Mouse (Mus musculus) CD4-positive, CD25-positive, alpha-beta regulatory T cell, adult 2 months (primary cell): ENCODE data around the gene Pirb.
"Not testable (repeated sequence)": the region's sequence is repeated elsewhere in the genome, so short reads cannot be mapped to it uniquely, and the experiment has no call there.

Experiments used
- DNase-seq: peaks from one replicate; pipeline ENCODE4 v3.0.0-alpha.2; 2012; ENCODE audit warnings: low read depth, low spot score

Pirb gene

DNA sequence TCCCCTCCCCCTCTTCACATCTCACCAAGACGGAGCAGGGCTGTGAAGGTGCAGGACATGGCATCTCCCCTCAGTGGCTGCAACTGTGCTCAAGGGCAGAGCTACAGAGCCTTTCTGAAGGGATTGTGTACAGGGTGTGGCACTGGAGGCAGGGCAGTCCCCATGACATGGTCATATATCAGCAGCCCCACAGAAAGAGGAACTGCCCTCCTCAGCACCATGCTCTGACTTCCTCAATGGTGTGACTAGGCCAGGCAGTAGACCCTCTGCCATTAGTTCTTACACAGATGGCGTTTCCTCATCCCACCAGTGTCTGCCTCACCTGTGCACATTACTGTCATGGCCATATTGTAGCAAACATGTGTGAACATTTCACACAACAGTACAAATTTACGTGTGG is at the start of gene Pirb:
Gene Pirb, minus strand, starts transcription at position 124 of the 400 bp plus-strand sequence.
- not testable (repeated sequence) for DNase-seq

DNA sequence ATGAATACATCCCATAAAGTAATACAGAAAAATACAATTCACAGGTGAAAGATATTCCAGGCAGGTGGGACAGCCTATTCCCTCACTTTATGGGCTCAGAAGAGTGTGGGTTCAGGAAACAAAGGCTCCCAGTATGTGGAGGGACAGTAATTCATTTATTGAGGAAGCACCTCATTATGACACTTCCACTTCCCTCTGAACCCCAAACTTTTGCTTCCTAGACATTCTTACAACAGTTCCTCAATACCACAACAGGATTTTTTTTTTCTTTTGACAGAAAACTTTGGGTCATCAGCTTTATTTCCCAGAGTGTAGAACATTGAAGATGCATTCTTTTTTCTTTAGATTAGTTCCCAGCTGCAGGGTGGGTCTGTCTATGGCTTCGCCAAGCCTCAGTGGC is 12.5 kb upstream of the Pirb start:
- DNase-seq: not testable (repeated sequence)

DNA sequence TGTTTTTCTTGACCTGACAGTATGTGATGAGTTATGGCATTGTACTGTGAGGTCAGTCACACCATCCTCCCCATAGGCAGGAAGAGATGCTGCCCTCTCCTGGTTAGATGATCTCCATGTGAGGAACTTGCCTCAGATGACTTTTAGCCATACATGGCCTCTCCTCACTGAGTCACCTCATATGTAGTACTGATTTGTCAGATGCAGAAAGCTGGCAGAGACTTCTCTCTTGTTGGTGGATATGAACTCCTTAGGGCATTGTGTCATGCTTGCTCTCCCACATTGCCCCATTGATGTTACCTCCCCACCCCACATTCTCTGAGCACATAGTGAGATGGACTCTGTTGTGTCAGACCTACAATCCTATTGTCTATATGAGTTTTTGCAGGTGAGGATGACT is 5.3 kb upstream of the Pirb start:
- DNase-seq: not testable (repeated sequence)

DNA sequence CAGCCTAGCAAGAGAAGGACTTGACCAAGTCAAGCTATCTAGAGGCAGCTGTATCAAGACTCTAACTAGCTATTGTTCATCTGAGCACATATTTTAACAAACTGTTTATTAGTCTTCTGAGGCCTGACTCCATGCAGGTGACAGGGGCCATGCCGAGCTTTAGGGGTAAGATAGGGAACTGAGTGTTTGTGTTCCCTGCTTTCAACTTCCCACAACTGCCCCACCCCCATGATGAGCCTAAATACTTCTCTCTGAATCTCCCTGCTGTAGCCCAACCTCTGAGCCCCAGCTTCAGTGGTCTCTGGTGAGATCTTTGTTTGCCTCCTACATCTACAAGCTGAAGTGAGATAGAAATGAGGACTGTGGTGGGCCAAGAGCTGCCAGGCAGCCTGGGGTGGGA is 4.9 kb downstream of the Pirb start:
- no peak for DNase-seq

DNA sequence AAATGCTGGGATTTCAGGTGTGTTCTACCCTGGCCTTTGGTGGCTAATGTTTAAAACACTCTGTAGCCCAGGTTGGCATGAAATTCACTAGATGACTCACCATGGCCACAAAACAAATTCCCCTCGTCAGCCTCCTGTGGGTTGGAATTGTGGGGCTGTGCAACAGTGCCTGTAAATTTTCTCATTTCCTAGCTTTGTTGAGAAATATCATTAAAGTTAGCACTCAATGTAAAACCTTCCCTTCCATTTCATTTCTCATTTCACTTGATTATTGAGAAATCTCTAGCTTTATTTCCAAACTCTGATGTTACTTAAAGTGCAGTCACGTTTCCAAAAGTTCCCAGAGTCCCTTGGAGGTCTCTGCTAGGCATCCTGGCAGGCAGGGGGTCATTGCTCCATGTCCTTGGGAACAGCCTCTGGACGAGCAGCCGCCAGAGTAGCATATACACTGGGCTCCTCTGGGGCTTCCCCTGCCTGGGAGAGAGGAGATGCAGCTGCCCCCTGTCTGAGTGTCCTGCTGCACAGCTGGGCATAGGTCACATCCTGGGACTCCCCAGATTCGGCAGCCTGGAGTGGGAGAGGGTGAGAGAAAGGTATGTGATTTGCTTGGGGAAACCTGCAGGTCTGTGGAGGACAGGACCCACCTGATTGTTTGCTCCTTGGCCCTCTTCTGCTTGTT is 7.8 kb downstream of the Pirb start:
- no peak for DNase-seq

DNA sequence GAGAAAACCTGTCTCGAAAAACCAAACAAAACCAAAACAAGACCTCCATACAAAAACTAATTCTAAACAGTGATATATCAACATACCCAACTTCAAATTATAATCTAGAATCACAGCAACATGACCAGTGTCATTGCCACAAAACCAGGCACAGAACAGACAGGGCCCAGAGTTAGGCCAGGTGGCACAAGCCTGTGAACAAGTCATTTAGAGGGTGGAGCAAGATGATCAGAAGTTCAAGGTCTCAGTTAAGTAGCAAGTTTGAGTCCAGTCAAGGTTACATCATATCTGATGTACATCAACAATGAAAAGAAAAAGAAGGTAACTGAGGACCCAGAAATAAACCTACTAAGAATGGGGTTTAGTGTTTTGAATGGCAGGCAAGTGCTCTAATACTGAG is 11.2 kb downstream of the Pirb start:
- no peak for DNase-seq

DNA sequence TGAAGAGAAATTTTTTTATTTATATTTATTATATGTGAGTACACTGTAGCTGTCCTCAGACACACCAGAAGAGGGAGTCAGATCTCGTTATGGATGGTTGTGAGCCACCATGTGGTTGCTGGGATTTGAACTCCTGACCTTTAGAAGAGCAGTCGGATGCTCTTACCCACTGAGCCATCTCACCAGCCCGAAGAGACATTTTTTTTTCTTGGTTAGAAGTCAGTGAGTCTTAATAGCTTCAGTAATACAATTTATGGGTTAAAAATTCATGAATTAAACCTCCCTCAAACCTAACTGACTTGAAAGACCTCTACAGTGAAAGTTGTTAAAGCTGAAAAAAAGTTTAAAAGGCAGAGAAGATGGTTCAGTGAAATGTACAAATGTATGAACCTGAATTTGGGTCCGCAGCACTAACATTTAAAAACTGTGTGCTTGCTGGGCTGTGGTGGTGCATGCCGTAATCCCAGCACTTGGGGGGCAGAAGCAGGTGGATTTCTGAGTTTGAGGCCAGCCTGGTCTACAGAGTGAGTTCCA is 11.7 kb downstream of the Pirb start:
- DNase-seq: not testable (repeated sequence)

DNA sequence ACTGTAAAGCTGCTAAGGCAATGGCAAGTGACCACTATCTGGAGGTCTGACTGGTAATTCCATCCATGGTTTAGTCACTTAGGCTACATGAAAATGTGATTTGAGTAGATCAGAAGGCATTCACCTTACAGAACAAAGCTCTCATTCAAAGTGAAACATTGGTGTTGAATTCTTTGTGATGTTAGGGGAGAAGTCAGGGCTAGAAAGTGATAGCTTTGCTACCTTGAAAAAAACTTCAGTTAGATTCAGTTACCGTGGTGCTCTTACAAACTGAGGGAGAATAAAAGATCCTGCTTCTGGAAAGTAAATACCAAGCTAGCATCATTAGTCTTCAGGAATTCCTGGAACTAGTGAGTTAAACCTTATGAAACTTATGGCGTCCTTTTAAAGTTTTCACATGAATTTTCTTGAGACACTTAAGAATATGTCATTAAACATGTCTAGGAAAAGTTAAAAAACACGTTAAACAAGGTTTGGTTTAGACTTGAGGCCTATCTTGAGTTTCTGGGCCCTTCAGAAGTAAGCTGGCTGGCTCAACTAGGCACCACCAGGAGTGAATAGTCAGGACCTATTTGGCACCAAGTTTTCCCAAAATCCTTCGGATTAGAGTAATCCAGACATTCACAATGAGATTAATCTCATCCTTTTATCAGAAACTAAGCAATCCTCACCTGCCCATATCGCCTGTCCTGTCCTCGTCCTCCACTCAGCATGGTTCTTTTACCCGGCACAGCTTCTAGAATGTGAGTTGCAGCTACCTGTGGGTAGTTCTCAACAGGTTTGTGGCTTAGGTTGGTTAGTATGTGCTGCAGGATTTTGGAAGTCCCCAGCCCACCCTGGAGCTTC is 12.4 kb downstream of the Pirb start:
- DNase-seq: no peak

DNA sequence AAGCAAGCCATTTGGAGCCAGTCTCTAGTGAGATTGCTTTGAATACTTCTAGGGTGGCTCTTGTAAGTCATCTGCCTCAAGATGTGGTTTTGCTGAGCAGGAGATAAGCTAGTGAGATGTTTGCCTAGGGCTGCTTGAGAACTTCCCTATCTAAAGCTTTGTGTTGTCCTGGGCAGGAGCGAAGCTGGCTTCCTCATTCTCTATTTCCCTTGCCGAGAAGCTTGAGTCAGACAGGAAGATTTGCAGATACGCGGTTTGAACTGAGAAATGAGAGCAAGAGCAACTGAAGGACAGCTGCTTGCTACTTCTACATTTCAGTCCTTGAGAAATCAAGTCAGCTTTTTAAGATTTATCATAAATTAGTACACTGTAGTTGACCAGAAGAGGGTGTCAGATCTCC is 13.2 kb downstream of the Pirb start:
- peak; percentile 33 for DNase-seq

DNA sequence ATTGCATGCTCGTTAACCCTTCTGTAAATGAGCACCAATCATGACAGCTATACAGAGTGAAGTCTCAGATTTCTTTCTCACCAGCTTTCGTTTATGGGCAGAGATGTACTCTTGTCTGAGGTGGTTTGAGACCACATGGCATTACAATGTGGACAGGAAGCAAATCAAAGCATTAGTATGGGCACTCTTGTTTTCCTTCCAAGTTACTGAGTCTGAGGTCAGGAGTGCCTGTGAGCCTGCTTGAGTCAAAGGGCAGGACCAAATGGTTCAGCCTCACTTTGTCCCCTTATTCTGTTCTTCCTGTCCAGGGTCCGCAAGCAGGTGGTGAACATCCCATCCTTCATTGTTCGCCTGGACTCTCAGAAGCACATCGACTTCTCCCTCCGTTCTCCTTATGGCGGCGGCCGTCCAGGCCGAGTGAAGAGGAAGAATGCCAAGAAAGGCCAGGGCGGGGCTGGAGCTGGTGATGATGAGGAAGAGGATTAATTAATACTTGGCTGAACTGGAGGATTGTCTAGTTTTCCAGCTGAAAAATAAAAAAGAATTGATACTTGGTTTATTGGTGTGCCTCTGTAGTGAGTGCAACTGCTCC is 13.8 kb downstream of the Pirb start:
- DNase-seq: no peak

DNA sequence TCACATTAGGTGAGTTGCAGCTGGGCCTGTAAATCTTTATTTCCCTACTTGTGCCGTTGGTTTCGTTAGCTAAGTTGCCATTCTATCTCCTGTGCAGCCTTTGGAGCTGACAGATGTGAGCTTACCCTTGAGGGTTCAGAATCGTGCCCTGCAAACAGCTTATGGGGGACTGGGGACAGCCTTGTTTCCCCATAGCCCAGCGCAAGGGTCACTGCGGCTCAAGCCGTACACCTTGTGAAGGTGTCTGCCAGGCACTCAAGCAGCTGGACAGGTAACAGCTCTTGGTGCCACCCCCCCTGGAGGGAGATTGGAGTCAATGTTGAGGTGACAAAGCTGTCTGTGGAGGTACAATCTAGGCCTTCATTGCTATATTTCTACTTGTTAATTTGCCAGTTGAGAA is 14.3 kb downstream of the Pirb start:
- peak; percentile 17 for DNase-seq

DNA sequence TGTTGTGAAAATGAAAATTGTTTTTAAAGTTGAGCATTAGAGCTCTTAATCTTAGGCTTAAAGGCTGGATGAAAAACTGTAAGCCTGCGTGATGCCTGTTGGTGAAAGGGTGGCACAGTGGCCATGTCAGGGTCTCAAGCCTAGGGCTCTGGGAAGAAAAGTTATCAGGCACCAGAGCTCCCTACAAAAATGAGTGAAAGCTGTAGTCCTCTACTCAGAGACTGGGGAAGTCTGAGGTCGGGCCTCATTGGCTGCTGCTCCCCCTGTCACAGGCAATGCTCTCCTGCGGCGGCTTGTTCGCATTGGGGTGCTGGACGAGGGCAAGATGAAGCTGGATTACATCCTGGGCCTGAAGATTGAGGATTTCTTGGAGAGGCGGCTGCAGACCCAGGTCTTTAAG is 14.7 kb downstream of the Pirb start:
- not testable (repeated sequence) for DNase-seq

DNA sequence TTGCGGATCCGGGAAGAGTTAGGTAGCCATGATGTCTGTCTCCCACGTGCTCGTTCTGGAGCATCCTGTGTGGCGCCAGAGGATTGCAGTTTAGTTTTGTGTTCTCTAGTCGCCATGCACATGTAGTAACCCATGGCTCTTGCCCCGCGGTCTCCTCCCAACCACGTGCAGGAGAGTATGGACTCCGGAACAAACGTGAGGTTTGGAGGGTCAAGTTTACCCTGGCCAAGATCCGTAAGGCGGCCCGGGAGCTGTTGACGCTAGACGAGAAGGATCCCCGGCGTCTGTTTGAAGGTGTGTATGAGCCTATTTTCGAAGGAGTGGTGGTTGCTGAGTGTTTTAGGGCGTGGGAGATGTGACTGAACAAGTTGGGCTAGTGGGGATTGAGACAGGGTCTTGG is 15.7 kb downstream of the Pirb start:
- DNase-seq: no peak

DNA sequence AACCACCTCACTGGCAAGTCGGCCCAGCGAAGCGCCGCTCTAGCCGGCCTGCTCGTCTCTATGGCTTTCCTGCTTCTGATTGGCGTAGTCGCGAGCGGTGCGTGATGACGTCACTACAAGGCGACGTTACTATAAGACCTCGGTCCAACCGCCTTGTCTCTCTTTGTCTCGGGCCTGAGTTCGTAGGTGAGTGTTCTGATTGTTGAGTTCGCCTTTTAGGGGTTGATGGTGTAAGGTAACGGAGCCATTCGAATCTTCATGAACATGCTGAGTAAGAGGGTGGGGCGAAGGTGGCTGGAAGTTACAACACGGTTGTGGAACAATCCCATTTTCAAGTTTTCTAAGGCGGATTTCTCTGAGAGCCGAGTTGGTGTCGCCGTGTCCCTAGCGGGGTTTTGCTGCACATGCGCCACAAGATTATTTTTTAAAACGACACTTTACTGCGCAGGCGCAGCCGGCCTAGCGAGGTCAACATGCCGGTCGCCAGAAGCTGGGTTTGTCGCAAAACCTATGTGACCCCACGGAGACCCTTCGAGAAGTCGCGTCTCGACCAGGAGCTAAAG is 16.2 kb downstream of the Pirb start, which contains the start of gene Rps9:
Gene Rps9, plus strand, starts transcription at position 115 of the 563 bp plus-strand sequence.
- DNase-seq: peak; percentile 99

DNA sequence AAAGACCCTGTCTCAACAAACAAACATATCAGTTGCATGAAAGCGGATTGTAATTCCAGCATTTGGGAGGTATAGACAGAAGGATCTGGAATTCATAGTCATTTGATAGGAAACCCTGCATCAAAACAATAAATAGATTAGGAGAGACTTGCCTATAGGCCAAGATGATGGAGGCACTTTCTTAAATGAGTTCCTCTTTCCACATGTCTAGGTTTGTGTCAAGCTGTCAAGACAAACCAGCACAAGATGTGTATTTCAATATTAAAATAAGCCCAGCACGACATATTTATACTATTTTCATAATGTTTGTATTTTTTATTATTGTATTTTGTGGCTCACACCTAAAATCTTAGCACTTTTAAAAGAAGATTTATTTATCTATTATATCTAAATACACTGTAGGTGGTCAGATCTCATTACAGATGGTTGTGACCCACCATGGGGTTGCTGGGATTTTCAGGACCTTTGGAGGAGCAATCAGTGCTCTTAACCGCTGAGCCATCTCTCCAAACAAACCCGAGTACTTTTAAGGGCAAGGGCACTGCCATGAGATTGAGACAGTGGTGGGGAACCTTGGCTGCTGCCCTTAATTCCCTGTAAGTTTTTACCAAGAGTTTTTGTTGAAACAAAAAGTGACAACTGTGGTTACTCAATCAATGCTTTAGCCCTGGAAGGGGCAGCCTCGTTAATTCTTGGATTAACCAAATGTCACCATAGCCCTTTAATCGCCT is 16.9 kb downstream of the Pirb start:
- no peak for DNase-seq

DNA sequence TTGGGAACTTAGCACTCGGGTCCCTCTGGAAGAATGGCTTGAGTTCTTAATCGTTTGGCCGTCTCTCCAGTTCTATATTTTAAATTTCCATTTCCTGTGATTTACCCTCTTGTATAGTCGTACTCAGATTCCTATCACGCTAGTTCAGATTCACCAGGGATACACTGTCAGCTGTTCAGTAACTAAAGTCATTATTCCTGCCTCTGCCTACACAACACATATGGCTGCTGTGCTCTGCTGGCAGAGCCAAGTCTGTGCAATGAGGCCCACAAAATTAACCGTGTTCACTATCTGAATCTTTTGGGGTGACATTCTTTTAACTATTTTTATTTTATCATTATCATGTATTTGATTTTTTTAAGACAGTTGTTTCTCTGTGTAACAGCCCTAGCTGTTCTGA is 21.7 kb downstream of the Pirb start:
- no peak for DNase-seq

DNA sequence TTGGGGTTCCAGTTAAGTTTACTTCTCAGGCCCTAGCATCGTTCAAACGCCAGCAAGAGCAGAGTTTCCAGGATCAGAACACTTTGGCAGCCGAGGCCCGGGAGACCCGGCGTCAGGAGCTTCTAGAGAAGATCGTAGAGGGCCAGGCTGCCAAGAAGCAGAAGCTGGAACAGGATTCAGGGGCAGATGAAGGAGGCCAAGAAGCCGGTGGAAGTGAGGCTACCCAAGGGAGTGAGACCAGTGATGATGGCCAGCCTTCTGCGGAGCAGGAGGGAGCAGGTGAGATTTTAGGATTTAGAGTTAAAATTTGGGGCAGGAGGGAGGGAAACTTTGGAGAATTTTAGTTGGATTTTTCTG is 25.3 kb downstream of the Pirb start:
- DNase-seq: not testable (repeated sequence)

DNA sequence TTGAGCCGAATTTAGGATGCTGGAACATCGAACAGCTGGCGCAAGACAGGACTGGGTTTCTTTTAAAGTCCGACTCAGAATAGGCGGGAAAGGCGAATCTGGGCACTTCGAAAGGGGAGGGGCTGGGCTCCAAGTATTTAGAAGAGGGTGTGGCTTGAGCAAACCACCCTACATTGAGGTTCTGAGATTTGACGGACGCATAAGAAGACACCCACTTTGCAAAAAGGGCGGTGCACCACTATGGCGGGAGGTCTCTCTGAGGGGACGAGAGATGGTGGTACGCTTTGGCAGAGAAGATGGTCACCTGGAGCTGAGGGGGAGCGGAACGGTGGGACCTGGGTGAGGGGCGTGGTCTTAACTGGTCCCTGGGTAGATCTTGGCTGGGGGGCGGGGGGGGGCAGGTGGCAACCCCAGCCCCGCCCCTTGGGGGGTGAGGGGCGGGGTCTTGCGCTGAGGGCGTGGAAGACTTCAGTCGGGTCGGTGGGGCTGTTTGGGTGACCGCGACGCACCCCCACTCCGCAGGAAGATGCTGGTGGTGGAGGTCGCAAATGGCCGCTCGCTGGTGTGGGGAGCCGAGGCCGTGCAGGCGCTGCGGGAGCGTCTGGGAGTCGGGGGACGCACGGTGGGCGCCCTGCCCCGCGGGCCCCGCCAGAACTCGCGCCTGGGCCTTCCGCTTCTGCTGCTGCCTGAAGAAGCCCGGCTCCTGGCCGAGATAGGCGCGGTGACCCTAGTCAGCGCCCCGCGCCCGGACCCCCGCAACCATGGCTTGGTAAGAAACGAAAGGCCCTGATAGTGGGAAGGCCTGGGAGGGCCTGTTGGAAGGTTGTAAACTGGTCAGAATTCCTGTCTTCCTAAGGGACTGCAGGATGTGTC is 25.9 kb downstream of the Pirb start:
- peak; percentile 85 for DNase-seq

DNA sequence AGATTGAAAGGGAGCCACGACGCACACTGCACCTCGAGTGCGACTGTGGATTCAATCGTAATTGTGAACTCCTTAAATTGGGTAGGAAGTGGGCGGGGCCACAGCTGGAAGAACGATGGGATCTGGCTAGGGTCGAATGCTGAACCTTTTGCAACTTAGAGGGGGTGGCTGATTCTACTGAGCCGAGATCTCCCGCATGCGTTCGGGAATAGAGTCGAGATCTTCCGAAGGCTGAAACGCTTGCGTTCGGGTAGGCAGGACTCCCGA is 26.4 kb downstream of the Pirb start:
- DNase-seq: no peak

DNA sequence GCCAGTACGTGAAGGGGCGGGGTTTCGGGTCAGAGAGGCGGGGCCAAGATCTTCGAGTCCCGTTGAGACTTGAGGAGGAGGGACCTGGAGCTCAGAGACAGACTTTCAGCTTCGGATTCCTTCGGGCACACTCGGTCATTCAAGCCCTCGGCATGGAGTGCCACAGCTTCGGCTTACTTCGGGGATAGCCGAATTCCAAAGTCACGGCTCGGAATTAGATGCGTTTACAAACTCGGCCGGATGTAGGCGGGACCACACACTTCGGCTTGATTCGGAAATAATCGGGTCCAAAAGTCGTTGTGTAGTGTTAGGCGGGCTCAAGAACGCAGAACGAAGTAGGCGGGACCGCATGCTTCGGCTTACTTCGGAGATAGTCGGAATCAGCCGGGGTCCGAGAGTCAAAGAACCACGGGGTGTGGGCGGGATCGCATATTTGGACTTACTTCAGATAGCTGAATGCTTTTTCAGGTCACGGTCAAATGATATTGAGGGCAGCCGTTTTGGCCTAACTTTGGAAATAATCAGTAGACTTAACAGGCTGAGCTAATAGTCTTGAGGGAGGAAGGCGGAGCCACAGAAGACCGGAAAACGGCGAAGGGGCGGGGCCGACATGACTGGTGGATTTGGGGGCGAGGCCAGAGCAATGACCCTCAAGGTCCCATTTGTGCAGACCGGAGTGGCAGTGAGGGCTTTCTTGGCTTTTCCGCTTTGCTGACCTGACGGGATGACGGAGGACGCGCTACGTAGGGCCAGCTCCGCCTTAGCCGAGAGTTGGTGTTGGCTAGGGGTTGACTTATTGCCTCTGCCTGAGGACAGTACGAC is 27.0 kb downstream of the Pirb start, which contains the start of gene Mboat7:
Gene Mboat7, minus strand, starts transcription at position 537 of the 822 bp plus-strand sequence.
- DNase-seq: peak; percentile 97
